Mouse (Mus musculus): Measurements from ENCODE around the gene Cdc42bpg. TPM values are rescaled to one million over a fixed set of nuclear protein-coding genes. Genes with fewer than 3 reads are reported as not detected.

The Cdc42bpg gene
- polyA plus RNA-seq, 1 experiment: 10.0 TPM

DNA sequence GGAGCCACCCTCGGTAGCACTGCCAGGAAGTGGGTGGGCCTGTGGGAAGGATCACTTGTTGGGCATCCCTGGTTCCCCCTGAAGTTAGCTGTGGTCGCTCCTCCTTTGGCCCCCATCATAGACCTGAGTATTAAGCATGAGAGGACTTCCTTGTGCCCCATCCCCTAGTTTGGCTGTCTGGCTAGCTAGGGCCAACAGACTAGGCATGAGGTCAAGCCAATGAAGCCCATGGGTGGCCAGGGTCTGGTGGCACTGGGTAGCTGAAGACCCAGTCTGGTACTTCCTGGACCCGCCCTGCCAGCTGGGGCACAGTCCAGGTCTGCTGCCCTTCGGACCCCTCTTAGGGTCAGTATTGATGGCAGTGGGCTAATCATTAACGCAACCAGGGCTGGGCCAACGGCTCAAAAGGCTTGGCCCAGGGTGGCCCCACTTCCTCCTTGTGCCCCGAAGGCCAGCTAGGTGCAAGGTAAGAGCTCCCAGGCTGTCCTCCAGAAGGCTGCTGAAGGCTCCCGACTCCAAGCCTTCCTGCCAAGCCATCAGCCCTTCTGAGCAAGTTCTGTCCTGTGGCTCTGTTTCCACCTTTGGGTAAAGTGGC, 43.3 kb upstream of the Cdc42bpg start:
- Histone ChIP-seq H3K4me3 (no peak overlapping the region), H3ac (ENCODE audit: control insufficient read depth, insufficient read length) (no peak overlapping the region), H3K27me3 (ENCODE audit: control insufficient read depth, insufficient read depth, insufficient read length) (no peaks in the 10 kb centered on the region), H3K79me2 (ENCODE audit: control insufficient read depth, insufficient read depth) (no peaks in the 10 kb centered on the region), H3K36me3 (ENCODE audit: control insufficient read depth, insufficient read depth) (peaks cover 3% of the 10 kb centered on the region), H3K4me2 (ENCODE audit: low read depth) (no peak overlapping the region)
- TF ChIP-seq MYOG (IDR thresholded peaks at IDR 0.05; ENCODE audit: control insufficient read depth in 1 of 3, insufficient read depth in 1 of 3, insufficient read length in 2 of 3, low read depth in 2 of 3) (no peak), REST (IDR thresholded peaks at IDR 0.05; ENCODE audit: insufficient read depth, insufficient read length) (no peak), USF1 (IDR thresholded peaks at IDR 0.05; ENCODE audit: low read depth) (no peak), SRF (IDR thresholded peaks at IDR 0.05; ENCODE audit: control insufficient read depth, insufficient read length, low read depth) (no peak), TCF12 (IDR thresholded peaks at IDR 0.05; ENCODE audit: insufficient read depth, poor library complexity, severe bottlenecking) (no peak), MYOD1 (IDR thresholded peaks at IDR 0.05; ENCODE audit: control insufficient read depth in 1 of 3, insufficient read length in 2 of 3, low read depth in 2 of 3) (no peak), POLR2A (IDR thresholded peaks at IDR 0.05; ENCODE audit: insufficient read length, low read depth) (no peak), MAX (IDR thresholded peaks at IDR 0.05; ENCODE audit: low read depth) (no peak), POLR2AphosphoS2 (IDR thresholded peaks at IDR 0.05; ENCODE audit: insufficient read length, low read depth) (no peak), CEBPB (IDR thresholded peaks at IDR 0.05; ENCODE audit: insufficient read depth, poor library complexity, severe bottlenecking) (no peak), TCF3 (IDR thresholded peaks at IDR 0.05; ENCODE audit: insufficient read length, low read depth) (no peak)

GRCm38 (mm10) chr19:6264200-6264599, 42.1 kb upstream of the Cdc42bpg start:
- H3K36me3 ChIP-seq (ENCODE audit: control insufficient read depth, insufficient read depth): peaks cover 3% of the 10 kb centered on the region
- no peak overlapping the region for H3K4me2 ChIP-seq (ENCODE audit: low read depth)
- H3K79me2 ChIP-seq (ENCODE audit: control insufficient read depth, insufficient read depth): no peaks in the 10 kb centered on the region
- H3ac ChIP-seq (ENCODE audit: control insufficient read depth, insufficient read length): no peak overlapping the region
- no peak for TF ChIP-seq TCF12 (IDR thresholded peaks at IDR 0.05; ENCODE audit: insufficient read depth, poor library complexity, severe bottlenecking)
- no peak for TF ChIP-seq REST (IDR thresholded peaks at IDR 0.05; ENCODE audit: insufficient read depth, insufficient read length)
- TF ChIP-seq USF1 (IDR thresholded peaks at IDR 0.05; ENCODE audit: low read depth): no peak
- TF ChIP-seq MAX (IDR thresholded peaks at IDR 0.05; ENCODE audit: low read depth): no peak
- no peak for TF ChIP-seq CEBPB (IDR thresholded peaks at IDR 0.05; ENCODE audit: insufficient read depth, poor library complexity, severe bottlenecking)
- no peak for TF ChIP-seq POLR2A (IDR thresholded peaks at IDR 0.05; ENCODE audit: insufficient read length, low read depth)
- no peak for TF ChIP-seq SRF (IDR thresholded peaks at IDR 0.05; ENCODE audit: control insufficient read depth, insufficient read length, low read depth)
- no peak for TF ChIP-seq POLR2AphosphoS2 (IDR thresholded peaks at IDR 0.05; ENCODE audit: insufficient read length, low read depth)
- no peak for TF ChIP-seq MYOG (IDR thresholded peaks at IDR 0.05; ENCODE audit: control insufficient read depth in 1 of 3, insufficient read depth in 1 of 3, insufficient read length in 2 of 3, low read depth in 2 of 3)
- no peak for TF ChIP-seq TCF3 (IDR thresholded peaks at IDR 0.05; ENCODE audit: insufficient read length, low read depth)
- no peak for TF ChIP-seq MYOD1 (IDR thresholded peaks at IDR 0.05; ENCODE audit: control insufficient read depth in 1 of 3, insufficient read length in 2 of 3, low read depth in 2 of 3)
- TF ChIP-seq E2F4 (IDR thresholded peaks at IDR 0.05; ENCODE audit: insufficient read depth): no peak
- no peaks in the 10 kb centered on the region for H3K27me3 ChIP-seq (ENCODE audit: control insufficient read depth, insufficient read depth, insufficient read length)
- no peak overlapping the region for H3K4me3 ChIP-seq

DNA sequence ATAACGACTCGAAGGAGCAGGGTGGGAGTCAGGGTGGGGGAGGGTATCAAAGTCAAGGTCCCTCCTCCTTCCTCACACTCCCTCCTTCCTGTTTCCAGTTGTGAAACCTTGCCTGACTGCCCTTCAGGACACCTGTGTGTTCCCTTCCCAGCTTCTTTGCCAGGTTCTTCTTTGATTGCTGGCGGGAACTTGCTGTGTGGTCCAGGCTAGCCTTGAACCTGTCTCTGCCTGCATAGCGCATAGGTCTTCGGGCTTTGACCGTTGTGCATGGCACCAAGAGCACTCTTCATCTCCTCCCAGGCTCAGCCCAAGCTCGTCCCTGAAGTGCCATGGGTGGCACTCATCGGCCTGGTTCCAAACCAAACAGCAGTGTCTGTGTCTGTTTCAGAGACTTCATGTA, 41.3 kb upstream of the Cdc42bpg start:
- no peaks in the 10 kb centered on the region for H3K27me3 ChIP-seq (ENCODE audit: control insufficient read depth, insufficient read depth, insufficient read length)
- no peaks in the 10 kb centered on the region for H3K79me2 ChIP-seq (ENCODE audit: control insufficient read depth, insufficient read depth)
- H3ac ChIP-seq (ENCODE audit: control insufficient read depth, insufficient read length): no peak overlapping the region
- peaks cover 3% of the 10 kb centered on the region for H3K36me3 ChIP-seq (ENCODE audit: control insufficient read depth, insufficient read depth)
- H3K4me3 ChIP-seq: no peak overlapping the region
- no peak overlapping the region for H3K4me2 ChIP-seq (ENCODE audit: low read depth)
- TF ChIP-seq MYOD1 (IDR thresholded peaks at IDR 0.05; ENCODE audit: control insufficient read depth in 1 of 3, insufficient read length in 2 of 3, low read depth in 2 of 3) (no peak), TCF12 (IDR thresholded peaks at IDR 0.05; ENCODE audit: insufficient read depth, poor library complexity, severe bottlenecking) (no peak), POLR2AphosphoS2 (IDR thresholded peaks at IDR 0.05; ENCODE audit: insufficient read length, low read depth) (no peak), REST (IDR thresholded peaks at IDR 0.05; ENCODE audit: insufficient read depth, insufficient read length) (no peak), MAX (IDR thresholded peaks at IDR 0.05; ENCODE audit: low read depth) (no peak), SRF (IDR thresholded peaks at IDR 0.05; ENCODE audit: control insufficient read depth, insufficient read length, low read depth) (no peak)

DNA sequence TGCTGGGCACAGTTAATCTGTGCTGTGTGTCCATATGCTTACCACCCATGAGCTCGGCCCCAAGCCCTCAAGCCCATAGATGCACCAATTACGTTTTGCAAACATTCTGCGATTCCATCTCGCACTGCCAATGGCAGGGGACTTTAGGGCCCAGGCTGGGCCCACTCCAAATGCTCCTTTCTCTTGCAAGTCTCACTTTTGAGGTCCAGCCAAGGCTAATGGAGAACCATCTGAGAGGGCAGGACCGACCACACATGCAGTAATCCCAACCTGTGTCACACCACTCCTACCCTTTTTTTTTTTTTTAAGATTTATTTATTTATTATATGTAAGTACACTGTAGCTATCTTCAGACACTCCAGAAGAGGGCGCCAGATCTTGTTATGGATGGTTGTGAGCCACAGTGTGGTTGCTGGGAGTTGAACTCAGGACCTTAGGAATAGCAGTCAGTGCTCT, 40.5 kb upstream of the Cdc42bpg start:
- no peaks in the 10 kb centered on the region for H3K79me2 ChIP-seq (ENCODE audit: control insufficient read depth, insufficient read depth)

More for the DNA sequence above, 40.5 kb upstream of the Cdc42bpg start:
- Histone ChIP-seq H3K4me2 (ENCODE audit: low read depth) (no peak overlapping the region), H3ac (ENCODE audit: control insufficient read depth, insufficient read length) (no peak overlapping the region), H3K4me3 (no peak overlapping the region), H3K36me3 (ENCODE audit: control insufficient read depth, insufficient read depth) (peaks cover under 1% of the 10 kb centered on the region), H3K27me3 (ENCODE audit: control insufficient read depth, insufficient read depth, insufficient read length) (no peaks in the 10 kb centered on the region)
- TF ChIP-seq SRF (IDR thresholded peaks at IDR 0.05; ENCODE audit: control insufficient read depth, insufficient read length, low read depth) (no peak), MYOG (IDR thresholded peaks at IDR 0.05; ENCODE audit: control insufficient read depth in 1 of 3, insufficient read depth in 1 of 3, insufficient read length in 2 of 3, low read depth in 2 of 3) (no peak), MAX (IDR thresholded peaks at IDR 0.05; ENCODE audit: low read depth) (no peak), MYOD1 (IDR thresholded peaks at IDR 0.05; ENCODE audit: control insufficient read depth in 1 of 3, insufficient read length in 2 of 3, low read depth in 2 of 3) (no peak), CEBPB (IDR thresholded peaks at IDR 0.05; ENCODE audit: insufficient read depth, poor library complexity, severe bottlenecking) (no peak), TCF3 (IDR thresholded peaks at IDR 0.05; ENCODE audit: insufficient read length, low read depth) (no peak), USF1 (IDR thresholded peaks at IDR 0.05; ENCODE audit: low read depth) (no peak), E2F4 (IDR thresholded peaks at IDR 0.05; ENCODE audit: insufficient read depth) (no peak), POLR2AphosphoS2 (IDR thresholded peaks at IDR 0.05; ENCODE audit: insufficient read length, low read depth) (no peak), POLR2A (IDR thresholded peaks at IDR 0.05; ENCODE audit: insufficient read length, low read depth) (no peak), REST (IDR thresholded peaks at IDR 0.05; ENCODE audit: insufficient read depth, insufficient read length) (no peak), TCF12 (IDR thresholded peaks at IDR 0.05; ENCODE audit: insufficient read depth, poor library complexity, severe bottlenecking) (no peak)
